Mouse (Mus musculus) mammary gland, adult 2 months (tissue): Measurements from ENCODE around the gene Scgb1b19. TPM values are rescaled to one million over a fixed set of nuclear protein-coding genes. Genes with fewer than 3 reads are reported as not detected.

Source experiments
- polyA plus RNA-seq: library from polyadenylated mRNA; depleted of rRNA; stranded (reverse); fragments of >200 nt; gene quantifications from 2 replicates; pipeline ENCODE4 v1.2.3, GENCODE M21; 2012; ENCODE audit warnings: low replicate concordance; rRNA removed

Gene Scgb1b19
- not detected in 2 replicates for polyA plus RNA-seq

GRCm38 (mm10) chr7:33286991-33287390 is at the start of gene Scgb1b19:
TSS of gene Scgb1b19 (plus strand) at chr7:33287291.

DNA sequence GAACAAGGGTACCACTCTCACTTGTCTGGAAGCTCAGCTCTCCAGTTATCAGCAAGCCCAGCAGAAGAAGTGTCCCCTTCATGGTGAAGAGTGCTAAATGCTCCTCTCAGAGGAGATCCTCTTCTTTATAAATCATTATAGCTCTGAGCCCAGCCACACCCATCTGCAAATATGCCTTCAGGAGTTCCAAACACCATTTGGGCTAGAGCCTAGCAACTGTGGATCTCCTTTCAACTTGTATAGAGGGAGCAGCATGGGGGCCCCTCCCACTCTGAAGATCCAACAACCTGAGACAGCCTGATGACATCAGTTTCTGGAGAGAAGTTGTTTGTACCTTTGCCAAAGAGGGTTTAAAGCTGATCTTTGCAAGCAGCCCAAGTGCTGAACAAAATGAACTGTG is 6.9 kb upstream of the Scgb1b19 start, which contains the start of gene Scgb2b19:
Gene Scgb2b19 (minus strand): TSS at position 101 of the 400 bp plus-strand sequence.

Other genes with a start within 250 kb of the Scgb1b19 start
- gene Scgb2b17, start 230.7 kb upstream of the Scgb1b19 start, polyA plus RNA-seq: not detected in 2 replicates
- gene Scgb1b17, start 223.8 kb upstream of the Scgb1b19 start, polyA plus RNA-seq: not detected in 2 replicates
- not detected in 2 replicates for gene Scgb2b18, start 113.4 kb upstream of the Scgb1b19 start, polyA plus RNA-seq
- gene Scgb1b18, start 101.7 kb upstream of the Scgb1b19 start, polyA plus RNA-seq: not detected in 2 replicates
- not detected in 2 replicates for gene Scgb2b19, start 7.0 kb upstream of the Scgb1b19 start, polyA plus RNA-seq
- gene Scgb2b20, start 79.0 kb downstream of the Scgb1b19 start, polyA plus RNA-seq: not detected in 2 replicates
- gene Scgb1b20, start 85.9 kb downstream of the Scgb1b19 start, polyA plus RNA-seq: not detected in 2 replicates
- gene Scgb2b21, start 233.2 kb downstream of the Scgb1b19 start, polyA plus RNA-seq: not detected in 2 replicates